Mouse (Mus musculus): ENCODE results near the gene Tom1l2.

Gene Tom1l2

GRCm38 (mm10) chr11:60262396-60262795 is 90.3 kb downstream of the Tom1l2 start:
- no peak for DNase-seq (ENCODE audit: low spot score)

- no peak for DNase-seq (ENCODE audit: low spot score)
These were observed 92.0 kb downstream of the Tom1l2 start for GRCm38 (mm10) chr11:60260743-60261142.

- no peak for DNase-seq (ENCODE audit: low spot score)
These were observed 95.0 kb downstream of the Tom1l2 start for GRCm38 (mm10) chr11:60257696-60258095.

GRCm38 (mm10) chr11:60256713-60257112 is 96.0 kb downstream of the Tom1l2 start:
- no peak for DNase-seq (ENCODE audit: low spot score)

GRCm38 (mm10) chr11:60256176-60256681 is 96.5 kb downstream of the Tom1l2 start:
- no peak for DNase-seq (ENCODE audit: low spot score)

- DNase-seq (ENCODE audit: low spot score), result no peak
These were observed 97.1 kb downstream of the Tom1l2 start for GRCm38 (mm10) chr11:60255639-60256038.

GRCm38 (mm10) chr11:60255181-60255580 is 97.5 kb downstream of the Tom1l2 start:
- DNase-seq (ENCODE audit: low spot score), result no peak

GRCm38 (mm10) chr11:60254308-60254707 is 98.4 kb downstream of the Tom1l2 start:
- no peak for DNase-seq (ENCODE audit: low spot score)

- no peak for DNase-seq (ENCODE audit: low spot score)
These were observed 99.2 kb downstream of the Tom1l2 start for GRCm38 (mm10) chr11:60253546-60253945.

GRCm38 (mm10) chr11:60250971-60251643 is 101.6 kb downstream of the Tom1l2 start:
- no peak for DNase-seq (ENCODE audit: low spot score)

GRCm38 (mm10) chr11:60249885-60250284 is 102.8 kb downstream of the Tom1l2 start:
- DNase-seq (ENCODE audit: low spot score), result no peak

GRCm38 (mm10) chr11:60248596-60249404 is 103.9 kb downstream of the Tom1l2 start:
- DNase-seq (ENCODE audit: low spot score), result no peak

GRCm38 (mm10) chr11:60247753-60248550 is 104.8 kb downstream of the Tom1l2 start:
- DNase-seq (ENCODE audit: low spot score), result no peak

- no peak for DNase-seq (ENCODE audit: low spot score)
These were observed 106.6 kb downstream of the Tom1l2 start for GRCm38 (mm10) chr11:60246077-60246476.

GRCm38 (mm10) chr11:60244503-60245143 is 108.1 kb downstream of the Tom1l2 start:
- no peak for DNase-seq (ENCODE audit: low spot score)

- DNase-seq (ENCODE audit: low spot score), result no peak
These were observed 112.2 kb downstream of the Tom1l2 start for GRCm38 (mm10) chr11:60240509-60240908.

GRCm38 (mm10) chr11:60235351-60235750 is 117.4 kb downstream of the Tom1l2 start:
- no peak for DNase-seq (ENCODE audit: low spot score)

GRCm38 (mm10) chr11:60233235-60233634 is 119.5 kb downstream of the Tom1l2 start:
- DNase-seq (ENCODE audit: low spot score), result no peak

- DNase-seq (ENCODE audit: low spot score), result no peak
These were observed 120.2 kb downstream of the Tom1l2 start for GRCm38 (mm10) chr11:60232441-60233058.

GRCm38 (mm10) chr11:60231951-60232350 is 120.8 kb downstream of the Tom1l2 start:
- no peak for DNase-seq (ENCODE audit: low spot score)

GRCm38 (mm10) chr11:60231326-60231725 is 121.4 kb downstream of the Tom1l2 start:
- DNase-seq (ENCODE audit: low spot score), result no peak

Data from ovary, postnatal 10 days (tissue).